Mouse (Mus musculus) midbrain, embryonic 15.5 days (tissue): ENCODE data around the gene Tanc1. TPM values are rescaled to one million over a fixed set of nuclear protein-coding genes. Genes with fewer than 3 reads are reported as not detected.

Experiments used
- ATAC-seq: fragments of 200-750 bp; cut with Nextera tagmentation; replicated peaks from 2 replicates; pipeline ENCODE4 v1.8.0; 2017; ENCODE audit warnings: moderate TSS enrichment
- H3K27ac ChIP-seq: fragments of 300-500 bp; sonication (generic); 2 replicates; pipeline ENCODE4 v1.5.1; 2015; ENCODE audit warnings: mild to moderate bottlenecking, inconsistent platforms
- H3K27me3 ChIP-seq: fragments of 300-500 bp; sonication (generic); replicated peaks from 2 replicates; pipeline ENCODE4 v1.6.1; 2015; ENCODE audit warnings: inconsistent platforms
- H3K36me3 ChIP-seq: fragments of 300-500 bp; sonication (generic); replicated peaks from 2 replicates; pipeline ENCODE4 v1.6.1; 2015; ENCODE audit warnings: inconsistent platforms
- H3K4me1 ChIP-seq: fragments of 300-500 bp; sonication (generic); 2 replicates; pipeline ENCODE4 v1.6.1; 2015; ENCODE audit warnings: inconsistent platforms
- H3K4me2 ChIP-seq: fragments of 300-500 bp; sonication (generic); 2 replicates; pipeline ENCODE4 v1.6.1; 2015; ENCODE audit warnings: inconsistent platforms, mild to moderate bottlenecking, moderate library complexity
- H3K4me3 ChIP-seq: fragments of 300-500 bp; sonication (generic); 2 replicates; pipeline ENCODE4 v1.5.1; 2015; ENCODE audit warnings: mild to moderate bottlenecking, inconsistent platforms
- H3K9ac ChIP-seq: fragments of 300-500 bp; sonication (generic); 2 replicates; pipeline ENCODE4 v1.6.1; 2015; ENCODE audit warnings: mild to moderate bottlenecking, inconsistent platforms
- H3K9me3 ChIP-seq: fragments of 300-500 bp; sonication (generic); 2 replicates; pipeline ENCODE4 v1.6.1; 2016; ENCODE audit warnings: inconsistent platforms
- WGBS: fragments of 180-500 bp; shearing (Covaris S2); methylation state at CpG from one replicate; pipeline ENCODE4 v1.1.7; 2015; ENCODE audit warnings: mixed read lengths; 5-methylcytosine and 5-hydroxymethylcytosine counted together
- polyA plus RNA-seq: library from polyadenylated mRNA; unstranded; fragments of >200 nt; fragmentation: Nextera tagmentation; extraction: Ambion mirVana; gene quantifications from 2 replicates; pipeline ENCODE4 v1.2.1, GENCODE M21; 2015

Gene Tanc1
- polyA plus RNA-seq, 1 experiment from 2014 or later: 6.8 TPM

DNA sequence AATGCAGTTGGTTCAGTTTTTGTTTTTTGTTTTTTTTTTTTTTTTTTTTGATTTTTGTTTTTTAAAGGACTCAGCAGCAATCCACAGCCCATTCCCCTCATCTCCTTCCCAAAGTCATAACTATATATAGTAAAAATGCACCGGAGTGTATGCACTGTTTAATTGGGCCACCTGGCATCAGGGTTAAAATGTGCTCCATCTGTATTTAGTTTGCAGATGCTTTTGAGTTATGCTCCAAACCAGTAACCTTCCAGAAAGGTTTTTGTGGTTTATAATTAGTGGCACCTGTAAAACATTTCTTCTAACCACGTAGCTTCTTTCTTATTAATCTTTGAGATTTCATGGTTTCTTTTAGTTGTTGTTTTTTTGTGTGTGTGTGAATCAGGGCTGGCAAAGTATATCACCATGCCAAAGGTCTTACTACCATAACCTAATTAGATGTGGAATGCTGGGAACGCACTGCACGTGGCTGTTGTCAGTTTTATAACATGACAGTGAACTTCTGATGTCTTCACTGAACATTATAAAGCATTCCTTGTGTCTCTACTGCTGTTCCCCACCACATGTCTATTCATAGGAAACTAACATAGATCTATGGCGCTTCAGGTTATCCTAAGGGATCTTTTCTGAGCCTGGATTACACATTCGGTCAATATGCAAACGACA is 86.9 kb downstream of the Tanc1 start:
- no peak overlapping the region for H3K9ac ChIP-seq
- ATAC-seq: no peak
- 34% methylated on average over 7 of the region's 7 CpGs for WGBS
- no peak overlapping the region for H3K4me2 ChIP-seq
- no peaks in the 10 kb centered on the region for H3K27me3 ChIP-seq
- no peak overlapping the region for H3K4me3 ChIP-seq
- H3K27ac ChIP-seq: no peak overlapping the region
- peaks cover 15% of the 10 kb centered on the region for H3K4me1 ChIP-seq
- no peaks in the 10 kb centered on the region for H3K36me3 ChIP-seq
- no peaks in the 10 kb centered on the region for H3K9me3 ChIP-seq

DNA sequence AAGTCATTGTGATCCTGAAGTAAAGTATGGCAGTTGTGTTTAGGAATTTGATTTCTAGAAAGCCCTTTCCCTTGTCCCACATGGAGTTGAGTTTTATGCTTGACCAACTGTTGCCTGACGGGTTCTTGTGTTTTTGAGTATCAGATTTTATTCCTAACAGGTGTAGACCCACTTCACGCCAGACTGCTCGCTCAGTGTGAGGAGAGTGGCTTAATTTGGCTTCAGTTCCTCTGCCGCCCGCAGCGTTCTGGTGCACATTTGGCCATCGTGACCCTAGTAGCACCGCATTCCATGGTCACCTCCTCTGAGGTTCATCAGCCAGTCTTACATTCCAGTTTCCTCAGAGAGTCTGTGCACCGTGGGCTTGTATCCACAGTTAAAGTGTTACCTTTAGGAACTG is 88.1 kb downstream of the Tanc1 start:
- no peaks in the 10 kb centered on the region for H3K27me3 ChIP-seq
- peaks cover 15% of the 10 kb centered on the region for H3K4me1 ChIP-seq
- no peak for ATAC-seq
- WGBS: 79% methylated on average over 9 of the region's 9 CpGs
- no peaks in the 10 kb centered on the region for H3K36me3 ChIP-seq
- H3K4me2 ChIP-seq: no peak overlapping the region
- H3K4me3 ChIP-seq: no peak overlapping the region
- no peaks in the 10 kb centered on the region for H3K9me3 ChIP-seq
- no peak overlapping the region for H3K27ac ChIP-seq
- H3K9ac ChIP-seq: no peak overlapping the region

DNA sequence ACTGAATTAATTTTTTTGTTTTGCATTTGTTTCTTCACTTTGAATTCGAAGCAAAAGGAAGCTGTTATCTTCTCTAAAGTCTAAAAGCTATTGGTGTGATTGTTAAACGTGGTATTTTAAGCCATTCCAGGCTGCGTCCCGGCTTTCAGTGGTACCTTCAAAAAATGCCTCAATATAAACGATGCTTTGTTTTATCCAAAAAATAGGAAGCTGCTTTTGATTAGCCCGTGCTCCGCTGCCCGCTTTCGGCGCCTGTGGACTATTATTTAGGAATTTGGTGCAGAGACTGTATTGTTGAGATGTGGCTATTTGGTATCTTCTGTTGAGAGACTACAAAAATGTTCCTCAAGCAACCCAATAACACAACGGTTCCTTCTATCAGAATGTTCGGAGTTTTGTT is 93.4 kb downstream of the Tanc1 start:
- no peak overlapping the region for H3K27ac ChIP-seq
- H3K4me1 ChIP-seq: no peaks in the 10 kb centered on the region
- no peaks in the 10 kb centered on the region for H3K9me3 ChIP-seq
- no peaks in the 10 kb centered on the region for H3K27me3 ChIP-seq
- ATAC-seq: no peak
- H3K36me3 ChIP-seq: no peaks in the 10 kb centered on the region
- H3K4me2 ChIP-seq: no peak overlapping the region
- 86% methylated on average over 12 of the region's 12 CpGs for WGBS
- no peak overlapping the region for H3K4me3 ChIP-seq
- H3K9ac ChIP-seq: no peak overlapping the region

DNA sequence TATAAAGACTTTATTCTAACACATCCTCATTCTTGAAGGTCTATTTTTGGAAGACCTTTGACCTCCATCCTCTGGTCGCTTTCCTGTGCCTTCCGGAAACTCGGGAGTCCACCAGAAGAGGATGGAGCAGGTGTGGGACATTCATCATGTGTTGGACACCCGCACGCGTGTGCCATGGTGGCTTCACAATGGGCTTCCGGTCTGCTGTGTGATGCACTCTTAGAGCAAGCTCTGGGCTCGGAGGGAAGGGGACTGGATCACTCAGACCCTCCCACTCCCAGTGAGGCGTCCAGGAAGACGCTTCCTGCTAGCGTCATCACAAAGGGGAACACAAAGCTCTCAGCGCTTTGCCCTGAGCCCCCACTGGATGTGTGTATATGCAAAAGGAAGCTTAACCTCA is 95.0 kb downstream of the Tanc1 start:
- Histone ChIP-seq H3K36me3 (no peaks in the 10 kb centered on the region), H3K4me1 (no peaks in the 10 kb centered on the region), H3K27ac (no peak overlapping the region), H3K4me3 (no peak overlapping the region), H3K9ac (no peak overlapping the region), H3K27me3 (no peaks in the 10 kb centered on the region), H3K9me3 (no peaks in the 10 kb centered on the region), H3K4me2 (no peak overlapping the region)
- 80% methylated on average over 12 of the region's 12 CpGs for WGBS
- no peak for ATAC-seq

DNA sequence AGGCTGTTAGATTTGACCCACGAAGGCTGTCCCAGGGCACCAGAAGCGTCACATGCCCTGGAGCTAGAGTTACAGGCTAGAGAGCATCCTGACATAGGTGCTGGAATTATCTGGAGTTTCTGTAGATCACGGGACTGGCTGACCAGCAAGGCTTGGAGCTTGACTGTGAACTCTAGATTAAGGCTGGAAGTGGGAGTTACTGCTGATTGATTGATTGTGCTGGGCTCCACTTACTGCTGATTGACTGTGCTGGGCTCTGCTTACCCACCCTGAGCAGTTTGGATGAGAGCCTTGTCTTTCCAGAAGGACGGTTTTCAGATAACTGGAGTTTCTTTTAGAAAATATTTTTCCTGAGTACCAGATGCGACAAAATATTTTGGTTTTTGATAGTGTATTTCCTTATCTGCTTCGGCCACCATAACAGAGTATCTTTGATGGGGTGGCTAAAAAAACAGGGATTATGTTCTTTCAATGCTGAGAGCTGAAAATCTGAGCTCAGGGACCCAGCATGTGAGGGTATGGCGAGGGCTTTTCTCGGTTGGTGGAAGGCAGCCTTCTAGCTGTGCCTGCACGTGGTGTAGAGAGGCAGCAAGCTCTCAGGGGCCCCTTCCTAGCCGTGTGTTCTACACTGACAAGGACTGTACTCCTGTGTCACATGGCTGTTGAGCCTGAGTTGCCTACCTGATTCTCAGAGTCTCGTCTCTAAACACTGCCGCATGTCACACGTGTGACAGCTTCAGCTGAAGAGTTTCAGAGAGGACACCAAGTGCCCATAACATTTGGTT is 96.3 kb downstream of the Tanc1 start:
- H3K4me3 ChIP-seq: no peak overlapping the region
- no peak overlapping the region for H3K27ac ChIP-seq
- no peak overlapping the region for H3K4me2 ChIP-seq
- no peaks in the 10 kb centered on the region for H3K36me3 ChIP-seq
- H3K9me3 ChIP-seq: no peaks in the 10 kb centered on the region
- no peaks in the 10 kb centered on the region for H3K4me1 ChIP-seq
- H3K9ac ChIP-seq: no peak overlapping the region
- no peaks in the 10 kb centered on the region for H3K27me3 ChIP-seq
- WGBS: 74% methylated on average over 13 of the region's 13 CpGs
- no peak for ATAC-seq

DNA sequence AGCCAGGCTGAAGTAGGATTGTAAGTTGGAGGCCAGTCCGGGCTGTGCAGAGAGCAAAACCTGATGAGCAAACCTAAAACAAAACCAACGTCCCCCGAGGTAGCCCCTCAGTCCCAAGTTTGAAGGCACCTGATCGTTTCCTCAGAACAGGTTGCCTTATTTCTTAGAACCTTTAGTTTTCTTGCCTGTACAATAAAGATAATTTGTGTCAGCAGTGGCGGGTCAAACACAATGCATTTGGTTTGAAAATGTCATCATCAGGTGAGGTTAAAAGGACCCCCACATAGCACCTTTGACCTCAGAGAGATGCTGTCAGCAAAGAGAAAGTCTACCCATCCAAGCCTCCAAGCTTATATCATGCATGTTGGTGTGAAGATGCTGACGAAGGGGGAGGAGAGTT is 98.9 kb downstream of the Tanc1 start:
- H3K9me3 ChIP-seq: no peaks in the 10 kb centered on the region
- no peaks in the 10 kb centered on the region for H3K36me3 ChIP-seq
- H3K4me3 ChIP-seq: no peak overlapping the region
- H3K27ac ChIP-seq: no peak overlapping the region
- WGBS: 88% methylated on average over 6 of the region's 6 CpGs
- ATAC-seq: no peak
- no peak overlapping the region for H3K9ac ChIP-seq
- no peaks in the 10 kb centered on the region for H3K27me3 ChIP-seq
- no peak overlapping the region for H3K4me2 ChIP-seq
- H3K4me1 ChIP-seq: no peaks in the 10 kb centered on the region

DNA sequence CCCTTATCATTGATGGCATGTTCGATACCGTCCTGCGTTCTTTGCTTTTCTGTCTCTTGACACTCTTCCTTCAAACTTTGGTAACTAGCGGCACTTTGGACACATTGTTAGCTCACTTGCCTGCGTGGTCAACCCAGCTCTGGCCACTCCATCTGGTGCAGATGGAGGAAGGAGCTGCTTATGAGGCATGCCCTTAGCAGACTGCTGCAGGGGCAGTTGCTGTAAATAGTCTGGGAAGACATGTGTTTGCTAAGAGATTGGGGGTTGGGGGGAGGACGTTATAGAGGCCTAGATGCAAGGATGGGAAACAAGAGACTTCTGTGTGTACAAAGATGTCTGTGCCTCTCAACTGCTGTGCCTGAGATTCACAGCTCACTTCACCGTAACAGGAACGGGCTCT is 100.2 kb downstream of the Tanc1 start:
- H3K27ac ChIP-seq: no peak overlapping the region
- no peaks in the 10 kb centered on the region for H3K27me3 ChIP-seq
- no peak for ATAC-seq
- H3K4me1 ChIP-seq: no peaks in the 10 kb centered on the region
- H3K9me3 ChIP-seq: no peaks in the 10 kb centered on the region
- H3K36me3 ChIP-seq: no peaks in the 10 kb centered on the region
- H3K4me3 ChIP-seq: no peak overlapping the region
- H3K4me2 ChIP-seq: no peak overlapping the region
- H3K9ac ChIP-seq: no peak overlapping the region
- 91% methylated on average over 8 of the region's 8 CpGs for WGBS

DNA sequence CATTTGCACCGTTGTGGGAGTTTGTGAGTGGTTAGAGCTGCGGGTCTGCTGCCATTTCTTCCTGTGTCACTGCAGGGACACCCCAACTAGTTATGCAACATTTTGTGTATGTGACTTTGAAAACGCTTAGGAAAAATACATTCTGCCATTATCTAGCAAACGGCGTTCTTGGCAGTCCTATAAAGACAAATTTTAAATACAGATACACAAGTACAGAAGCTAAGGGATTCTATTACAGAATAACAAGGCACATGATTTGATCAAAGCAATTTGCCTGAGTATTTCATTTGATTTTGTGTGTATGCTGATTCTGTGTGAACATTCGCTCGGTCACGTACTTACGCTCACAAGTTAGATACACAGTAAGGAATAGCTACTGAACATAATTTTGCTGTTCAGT is 100.6 kb downstream of the Tanc1 start:
- ATAC-seq: no peak
- Histone ChIP-seq H3K4me1 (no peaks in the 10 kb centered on the region), H3K36me3 (no peaks in the 10 kb centered on the region), H3K27ac (no peak overlapping the region), H3K4me2 (no peak overlapping the region), H3K9me3 (no peaks in the 10 kb centered on the region), H3K27me3 (no peaks in the 10 kb centered on the region), H3K4me3 (no peak overlapping the region), H3K9ac (no peak overlapping the region)
- WGBS: 85% methylated on average over 9 of the region's 9 CpGs

DNA sequence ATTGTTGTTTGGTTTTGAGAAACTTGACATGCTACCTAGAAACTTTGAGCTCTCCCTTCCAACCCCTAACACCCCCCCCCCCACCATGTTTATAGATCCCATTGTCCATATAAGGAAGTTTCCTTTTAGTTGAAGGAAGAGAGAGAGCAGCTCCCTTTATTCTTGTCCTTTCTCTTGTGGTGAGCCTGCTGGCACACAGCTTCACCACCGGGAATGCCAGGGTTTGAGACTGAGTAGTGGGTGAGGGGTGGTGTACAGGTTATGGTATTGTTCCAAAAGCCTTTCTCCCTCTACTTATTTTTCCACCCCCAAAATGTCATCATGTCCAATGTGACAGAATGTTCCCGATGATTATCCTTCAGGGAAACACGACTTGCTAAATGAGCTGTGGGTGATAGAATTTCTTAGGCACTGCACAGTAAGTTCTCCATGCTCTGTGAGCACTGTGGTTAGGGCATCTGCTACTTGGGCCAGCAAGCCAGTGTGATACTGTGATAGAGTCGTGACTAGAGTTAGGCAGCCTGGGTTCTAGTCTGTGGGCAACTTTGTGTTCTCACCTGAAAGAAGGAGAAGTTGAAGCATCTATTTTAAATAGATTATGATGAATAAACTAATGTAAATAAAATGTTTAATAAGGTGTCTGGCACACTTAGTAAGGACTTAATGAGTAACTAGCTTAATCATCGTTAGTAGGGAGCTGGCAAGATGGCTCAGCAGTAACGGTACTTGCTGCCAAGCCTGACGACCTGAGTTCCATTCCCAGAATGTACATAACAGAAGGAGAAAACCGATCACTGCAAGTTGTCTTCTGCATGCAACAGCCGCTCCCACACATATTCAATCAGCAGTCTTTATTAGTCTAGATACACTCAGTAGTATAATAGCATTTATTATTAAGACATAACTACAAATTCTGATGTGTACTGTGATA is 102.0 kb downstream of the Tanc1 start:
- Histone ChIP-seq H3K27ac (no peak overlapping the region), H3K36me3 (no peaks in the 10 kb centered on the region), H3K4me1 (peaks cover 4% of the 10 kb centered on the region; the same call in 1 of the 2 replicates), H3K9ac (no peak overlapping the region), H3K9me3 (no peaks in the 10 kb centered on the region), H3K4me2 (no peak overlapping the region), H3K4me3 (no peak overlapping the region), H3K27me3 (no peaks in the 10 kb centered on the region)
- WGBS: 86% methylated on average over 9 of the region's 9 CpGs
- ATAC-seq: no peak

DNA sequence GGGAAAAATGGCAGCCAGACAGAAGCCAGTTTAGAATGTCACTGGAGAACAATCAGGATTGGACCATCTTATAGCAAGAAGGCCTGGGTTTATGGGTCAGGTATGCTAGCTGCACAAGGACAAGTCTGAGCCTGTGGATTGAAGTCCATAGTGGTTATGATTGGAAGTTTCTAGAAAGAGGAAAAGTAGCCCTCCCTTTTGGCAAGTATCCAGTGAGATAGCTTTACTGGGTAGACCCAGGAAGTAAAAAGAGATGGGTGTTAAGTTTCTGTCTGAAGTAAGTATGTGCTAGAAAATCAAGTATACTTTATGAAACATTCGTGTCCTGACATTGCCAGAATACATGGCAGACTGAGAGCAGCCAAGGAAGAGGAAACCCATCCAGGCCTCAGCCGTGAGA is 103.2 kb downstream of the Tanc1 start:
- Histone ChIP-seq H3K36me3 (no peaks in the 10 kb centered on the region), H3K4me3 (no peak overlapping the region), H3K9ac (no peak overlapping the region), H3K4me2 (no peak overlapping the region), H3K4me1 (peaks cover 4% of the 10 kb centered on the region; the same call in 1 of the 2 replicates), H3K27ac (no peak overlapping the region), H3K9me3 (no peaks in the 10 kb centered on the region), H3K27me3 (no peaks in the 10 kb centered on the region)
- ATAC-seq: no peak
- WGBS: 94% methylated on average over 2 of the region's 2 CpGs

DNA sequence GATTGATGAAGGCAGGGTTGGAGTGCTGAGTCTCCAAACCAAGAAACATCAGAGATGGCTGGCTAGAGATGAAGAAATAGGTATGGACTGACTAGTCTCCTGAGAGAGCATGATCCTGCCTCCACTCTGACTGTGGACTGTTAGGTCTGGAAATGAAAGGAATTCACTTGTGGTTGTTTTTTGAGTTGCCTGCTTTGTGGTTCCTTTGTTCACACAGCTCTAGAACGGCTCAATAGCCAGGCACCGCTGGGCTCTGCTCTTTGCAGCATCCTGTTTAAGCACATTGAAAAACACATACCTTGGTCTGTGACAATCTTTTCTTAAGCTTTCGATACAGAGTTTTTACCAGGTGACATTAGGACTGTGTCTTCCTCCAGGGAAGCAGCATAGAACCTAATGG is 104.6 kb downstream of the Tanc1 start:
- peaks cover 11% of the 10 kb centered on the region for H3K4me1 ChIP-seq
- H3K4me3 ChIP-seq: no peak overlapping the region
- no peaks in the 10 kb centered on the region for H3K36me3 ChIP-seq
- no peaks in the 10 kb centered on the region for H3K9me3 ChIP-seq
- no peak overlapping the region for H3K9ac ChIP-seq
- H3K27ac ChIP-seq: no peak overlapping the region
- WGBS: 63% methylated on average over 3 of the region's 3 CpGs
- no peak overlapping the region for H3K4me2 ChIP-seq
- no peak for ATAC-seq
- H3K27me3 ChIP-seq: no peaks in the 10 kb centered on the region

DNA sequence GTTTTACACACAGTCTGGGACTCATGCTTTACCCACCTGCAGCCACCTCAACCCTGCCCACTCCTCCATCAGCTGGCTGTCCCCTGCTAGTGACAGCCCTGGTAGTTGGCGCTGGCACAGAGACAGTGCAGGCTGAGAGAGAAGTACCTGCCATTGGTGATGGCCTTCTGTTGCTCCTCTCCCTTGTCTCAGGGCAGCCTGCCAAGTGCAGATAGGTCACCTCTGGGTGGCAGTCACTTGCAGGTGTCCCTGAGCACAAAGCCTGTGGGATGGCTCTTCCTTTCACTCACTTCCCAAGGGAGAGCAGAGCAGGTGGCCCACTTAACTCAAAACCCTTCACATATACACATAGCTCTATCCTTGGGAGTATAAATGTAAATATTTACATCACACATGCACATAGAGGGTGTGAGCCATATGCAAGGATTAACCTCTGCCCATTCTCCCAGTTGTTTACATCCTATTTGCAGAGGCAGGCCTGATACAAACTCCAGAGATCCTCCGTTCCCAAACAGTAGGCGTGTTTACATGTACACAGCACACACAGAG is 106.0 kb downstream of the Tanc1 start:
- peaks cover 15% of the 10 kb centered on the region for H3K4me1 ChIP-seq
- no peak for ATAC-seq
- no peak overlapping the region for H3K27ac ChIP-seq
- no peaks in the 10 kb centered on the region for H3K27me3 ChIP-seq
- no peaks in the 10 kb centered on the region for H3K9me3 ChIP-seq
- no peak overlapping the region for H3K4me3 ChIP-seq
- 70% methylated on average over 3 of the region's 3 CpGs for WGBS
- no peak overlapping the region for H3K4me2 ChIP-seq
- no peak overlapping the region for H3K9ac ChIP-seq
- no peaks in the 10 kb centered on the region for H3K36me3 ChIP-seq
